ENCODE assay signal across 9 mouse cellular contexts in genomic region chr8:85429219-85429618, GRCm38 (mm10). TPM values are rescaled to one million over a fixed set of nuclear protein-coding genes. Genes with fewer than 3 reads are reported as not detected.
DNase-seq lines count a peak whose midpoint lies in the region; ATAC-seq lines count a peak whose summit lies in the region.
"Had no signal": no experiment of that assay in that cellular context is flagged by ENCODE, and none has a peak within 500 bp of the region (broad histone marks: within the 10 kb centered on the region; RNA-seq: fewer than 3 reads in every experiment).

No protein-coding gene starts in this region.

- H3K36me3 ChIP-seq in hindbrain, embryonic 10.5 days, result peaks cover 12% of the 10 kb centered on the region; the same call in 1 of the 2 replicates
- no peaks in the 10 kb centered on the region for H3K36me3 ChIP-seq in midbrain, embryonic 12.5 days

- H3K27me3 ChIP-seq in hindbrain, embryonic 10.5 days (ENCODE audit: insufficient read depth, poor library complexity, severe bottlenecking), result peaks cover 2% of the 10 kb centered on the region; the same call in 1 of the 2 replicates
- no peaks in the 10 kb centered on the region for H3K27me3 ChIP-seq in midbrain, embryonic 12.5 days
- H3K27me3 ChIP-seq: Patski had no signal

- H3K9ac ChIP-seq in midbrain, embryonic 12.5 days (replicated peaks), result no peak overlapping the region

- peak overlapping the region; percentile 24 for H3K4me3 ChIP-seq in hindbrain, embryonic 10.5 days
- no peak overlapping the region for H3K4me3 ChIP-seq in midbrain, embryonic 12.5 days

- 13% methylated on average over 4 of the region's 4 CpGs for WGBS in hindbrain, embryonic 10.5 days
- 12% methylated on average over 4 of the region's 4 CpGs for WGBS in midbrain, embryonic 12.5 days

- H3K4me2 ChIP-seq in midbrain, embryonic 12.5 days (replicated peaks), result peak overlapping the region; percentile 21; the same call in 1 of the 2 replicates

- no peak for ATAC-seq in midbrain, embryonic 12.5 days (ENCODE audit: low FRiP score, low read depth)
- ATAC-seq: Patski had no signal

- no peaks in the 10 kb centered on the region for H3K9me3 ChIP-seq in hindbrain, embryonic 10.5 days
- H3K9me3 ChIP-seq in midbrain, embryonic 12.5 days, result no peaks in the 10 kb centered on the region

- peak; percentile 31 for DNase-seq in kidney, adult 9 months
- DNase-seq in kidney, postnatal 25 days, result no peak
- DNase-seq in embryo, embryonic 11 days, result peak; percentile 39
- no peak for DNase-seq in hindbrain, embryonic 10.5 days (ENCODE audit: low spot score)
- no peak for DNase-seq in layer of hippocampus, adult 9-11 months
- DNase-seq in thymus, adult 18-20 months, result no peak
- no peak for DNase-seq in thymus, postnatal 36 days

- H3K4me1 ChIP-seq in hindbrain, embryonic 10.5 days (replicated peaks), result peaks cover 48% of the 10 kb centered on the region
- H3K4me1 ChIP-seq in midbrain, embryonic 12.5 days, result peaks cover 27% of the 10 kb centered on the region

- H3K27ac ChIP-seq in hindbrain, embryonic 10.5 days, result peak overlapping the region; percentile 51
- H3K27ac ChIP-seq in midbrain, embryonic 12.5 days (replicated peaks), result peak overlapping the region; percentile 11; the same call in 1 of the 2 replicates

RNA-seq across cellular contexts. Expression of gene 4921524J17Rik, which starts 3.4 kb away (rescaled TPM):
- polyA plus RNA-seq in hindbrain, embryonic 10.5 days (2016; fragmentation: Nextera tagmentation; extraction: Ambion mirVana), result 39.8 and 42.9 TPM in 2 replicates
- 36.7 and 43.9 TPM in 2 replicates for polyA plus RNA-seq in midbrain, embryonic 12.5 days (2016; fragmentation: Nextera tagmentation; extraction: Ambion mirVana)

RNA-seq across cellular contexts. Expression of gene Mylk3, which starts 43.1 kb away (rescaled TPM):
- 1.2 and 1.3 TPM in 2 replicates for polyA plus RNA-seq in hindbrain, embryonic 10.5 days (2016; fragmentation: Nextera tagmentation; extraction: Ambion mirVana)
- 1.4 and 1.7 TPM in 2 replicates for polyA plus RNA-seq in midbrain, embryonic 12.5 days (2016; fragmentation: Nextera tagmentation; extraction: Ambion mirVana)
- polyA plus RNA-seq: Patski had no signal

Comparison
In these comparisons a context has a peak if more than half of its experiments do, and no peak if none do; other contexts are left out.
1. DNase-seq: peak in kidney, adult 9 months (single experiment) and embryo, embryonic 11 days (single experiment); none in kidney, postnatal 25 days (0 of 2), hindbrain, embryonic 10.5 days (single experiment), layer of hippocampus, adult 9-11 months (single experiment), thymus, adult 18-20 months (0 of 2) and thymus, postnatal 36 days (0 of 2).